Mouse (Mus musculus) intestine, postnatal 0 days (tissue): ENCODE results near the gene Stambpl1. TPM values are rescaled to one million over a fixed set of nuclear protein-coding genes. Genes with fewer than 3 reads are reported as not detected.

Experiments
- ATAC-seq: fragments of 200-750 bp; cut with Nextera tagmentation; 2 replicates; pipeline ENCODE4 v1.8.0; 2017; ENCODE audit warnings: mild to moderate bottlenecking, moderate TSS enrichment, moderate library complexity
- H3K27ac ChIP-seq: fragments of 300-500 bp; sonication (generic); 2 replicates; pipeline ENCODE4 v1.5.1; 2014; ENCODE audit warnings: mild to moderate bottlenecking, low read depth, low read length, moderate library complexity
- H3K27me3 ChIP-seq: fragments of 300-500 bp; sonication (generic); replicated peaks from 2 replicates; pipeline ENCODE4 v1.6.1; 2014; ENCODE audit warnings: low read length, mixed read lengths; ENCODE audit not compliant: control insufficient read depth, insufficient read depth
- H3K36me3 ChIP-seq: fragments of 300-500 bp; sonication (generic); 2 replicates; pipeline ENCODE4 v1.6.1; 2014; ENCODE audit warnings: mild to moderate bottlenecking, moderate library complexity; ENCODE audit not compliant: control insufficient read depth, insufficient read depth
- H3K4me1 ChIP-seq: fragments of 300-500 bp; sonication (generic); replicated peaks from 2 replicates; pipeline ENCODE4 v1.6.1; 2014; ENCODE audit warnings: antibody characterized with exemption, low read length, mixed read lengths; ENCODE audit not compliant: control insufficient read depth, insufficient read depth
- H3K4me2 ChIP-seq: fragments of 300-500 bp; sonication (generic); replicated peaks from 2 replicates; pipeline ENCODE4 v1.6.1; 2014; ENCODE audit warnings: low read depth, mild to moderate bottlenecking, moderate library complexity
- H3K4me3 ChIP-seq: fragments of 300-500 bp; sonication (generic); 2 replicates; pipeline ENCODE4 v1.5.1; 2014; ENCODE audit warnings: low read depth, low read length
- H3K9ac ChIP-seq: fragments of 300-500 bp; sonication (generic); 2 replicates; pipeline ENCODE4 v1.6.1; 2014; ENCODE audit warnings: mild to moderate bottlenecking, low read depth, low read length
- H3K9me3 ChIP-seq: fragments of 300-500 bp; sonication (generic); 2 replicates; pipeline ENCODE4 v1.6.1; 2016; ENCODE audit warnings: mixed run types; ENCODE audit not compliant: control insufficient read depth
- CTCF ChIP-seq: sonication (generic); IDR thresholded peaks from 2 replicates; pipeline ENCODE4 v1.5.1; 2016; ENCODE audit warnings: low read depth, mild to moderate bottlenecking, control low read depth, antibody characterized with exemption, moderate library complexity
- WGBS: fragments of 180-500 bp; shearing (Covaris S2); extraction: QIAGEN DNeasy Blood & Tissue Kit; methylation state at CpG from one replicate; pipeline ENCODE4 v1.1.7; 2014; 5-methylcytosine and 5-hydroxymethylcytosine counted together
- polyA plus RNA-seq: library from polyadenylated mRNA; unstranded; fragments of >200 nt; fragmentation: Nextera tagmentation; extraction: Ambion mirVana; gene quantifications from 2 replicates; pipeline ENCODE4 v1.2.1, GENCODE M21; 2015

Gene Stambpl1
- polyA plus RNA-seq, 1 experiment from 2014 or later, result 14.8 TPM

- no peaks in the 10 kb centered on the region for H3K27me3 ChIP-seq
- H3K9ac ChIP-seq, result no peak overlapping the region
- 68% methylated on average over 2 of the region's 2 CpGs for WGBS
- no peaks in the 10 kb centered on the region for H3K4me1 ChIP-seq
- H3K4me2 ChIP-seq, result no peak overlapping the region
- no peak for TF ChIP-seq CTCF
- no peak for ATAC-seq
- no peaks in the 10 kb centered on the region for H3K9me3 ChIP-seq
- no peak overlapping the region for H3K4me3 ChIP-seq
- H3K36me3 ChIP-seq, result no peaks in the 10 kb centered on the region
- H3K27ac ChIP-seq, result no peak overlapping the region
Measured at GRCm38 (mm10) chr19:34180316-34180715, 11.7 kb upstream of the Stambpl1 start.

DNA sequence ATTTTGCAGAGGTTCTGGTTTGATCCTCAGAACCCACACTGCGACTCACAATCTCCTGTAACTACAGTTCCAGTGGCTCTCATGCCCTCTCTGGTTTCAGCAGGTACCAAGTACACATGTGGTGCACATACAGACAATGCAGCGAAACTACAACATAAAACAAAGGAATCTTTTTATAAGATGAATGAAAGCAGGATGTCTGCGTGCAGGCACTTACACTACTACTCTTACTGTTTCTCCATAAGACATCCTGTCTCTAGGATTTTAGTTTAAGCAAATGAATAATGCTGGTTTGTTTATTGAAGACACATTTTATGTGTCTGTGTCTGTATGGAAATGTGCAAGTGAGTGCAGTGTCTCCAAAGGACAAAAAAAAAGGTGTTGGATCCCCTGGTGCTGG is 10.8 kb upstream of the Stambpl1 start:
- no peak for ATAC-seq
- H3K27ac ChIP-seq, result no peak overlapping the region
- no peaks in the 10 kb centered on the region for H3K9me3 ChIP-seq
- no peak overlapping the region for H3K9ac ChIP-seq
- no peak for TF ChIP-seq CTCF
- 88% methylated on average over 3 of the region's 3 CpGs for WGBS
- no peaks in the 10 kb centered on the region for H3K4me1 ChIP-seq
- H3K36me3 ChIP-seq, result no peaks in the 10 kb centered on the region
- no peaks in the 10 kb centered on the region for H3K27me3 ChIP-seq
- no peak overlapping the region for H3K4me2 ChIP-seq
- H3K4me3 ChIP-seq, result no peak overlapping the region

GRCm38 (mm10) chr19:34182490-34182889 is 9.5 kb upstream of the Stambpl1 start:
- Histone ChIP-seq H3K36me3 (no peaks in the 10 kb centered on the region), H3K27me3 (no peaks in the 10 kb centered on the region), H3K4me2 (no peak overlapping the region), H3K9me3 (no peaks in the 10 kb centered on the region), H3K27ac (no peak overlapping the region), H3K4me1 (no peaks in the 10 kb centered on the region), H3K4me3 (no peak overlapping the region), H3K9ac (no peak overlapping the region)
- 74% methylated on average over 5 of the region's 5 CpGs for WGBS
- TF ChIP-seq CTCF, result no peak
- no peak for ATAC-seq

- no peak overlapping the region for H3K4me3 ChIP-seq
- H3K27ac ChIP-seq, result no peak overlapping the region
- no peaks in the 10 kb centered on the region for H3K9me3 ChIP-seq
- no peaks in the 10 kb centered on the region for H3K36me3 ChIP-seq
- no peak overlapping the region for H3K4me2 ChIP-seq
- H3K9ac ChIP-seq, result no peak overlapping the region
- H3K27me3 ChIP-seq, result no peaks in the 10 kb centered on the region
- whole genome bisulfite sequencing, result 90% methylated on average over 4 of the region's 4 CpGs
- ATAC-seq, result no peak
- no peaks in the 10 kb centered on the region for H3K4me1 ChIP-seq
- TF ChIP-seq CTCF, result no peak
Measured at GRCm38 (mm10) chr19:34186845-34187244, 5.2 kb upstream of the Stambpl1 start.

DNA sequence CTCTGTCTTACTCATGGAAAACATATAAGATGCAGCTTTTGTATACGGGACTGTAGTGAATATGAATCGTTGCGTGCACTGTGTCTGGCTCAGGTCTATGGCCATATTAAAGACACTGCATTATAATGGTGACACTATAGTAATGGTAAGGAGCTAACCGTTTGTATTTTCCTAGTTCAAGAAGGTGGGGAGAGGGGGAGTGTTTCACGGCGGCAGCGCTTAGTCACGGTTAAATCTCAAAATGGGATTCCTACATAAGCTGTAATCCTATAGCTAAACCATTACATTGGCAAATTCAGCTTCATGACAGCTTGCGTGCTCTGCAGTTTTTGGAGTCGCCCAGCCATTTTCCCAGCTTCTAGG is 403 bp upstream of the Stambpl1 start:
- Histone ChIP-seq H3K27me3 (no peaks in the 10 kb centered on the region), H3K4me2 (peak overlapping the region; percentile 87), H3K36me3 (no peaks in the 10 kb centered on the region), H3K27ac (0 out of 2 replicates have a peak overlapping the region, but pooled peaks have one; percentile 90), H3K9me3 (no peaks in the 10 kb centered on the region), H3K4me3 (peak overlapping the region; percentile 75), H3K4me1 (no peaks in the 10 kb centered on the region), H3K9ac (0 out of 2 replicates have a peak overlapping the region, but pooled peaks have one; percentile 77)
- TF ChIP-seq CTCF, result no peak
- ATAC-seq, result no peak
- 36% methylated on average over 10 of the region's 10 CpGs for WGBS

DNA sequence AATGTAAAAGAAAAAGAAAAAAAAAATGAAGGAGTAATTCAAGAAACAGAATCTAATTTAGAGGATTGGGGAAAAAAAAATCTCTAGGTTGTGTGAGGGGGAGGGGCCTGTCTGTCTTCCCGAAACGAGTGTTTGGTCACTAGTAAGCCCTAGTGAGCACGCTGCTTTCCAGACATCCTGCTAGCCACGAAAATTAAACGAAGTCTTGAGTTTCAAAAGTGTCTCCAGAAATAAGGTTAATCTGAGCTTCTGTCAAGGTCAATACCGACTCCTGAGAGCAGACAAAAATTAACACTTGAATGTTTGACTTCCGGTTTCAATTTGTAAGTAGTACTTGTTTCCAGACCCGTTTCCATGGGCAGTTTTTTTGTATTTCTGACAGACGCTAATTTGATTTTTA is 1.1 kb downstream of the Stambpl1 start:
- Histone ChIP-seq H3K4me3 (peak overlapping the region; percentile 75), H3K9me3 (no peaks in the 10 kb centered on the region), H3K36me3 (no peaks in the 10 kb centered on the region), H3K4me1 (no peaks in the 10 kb centered on the region), H3K27me3 (no peaks in the 10 kb centered on the region), H3K27ac (peak overlapping the region; percentile 90), H3K4me2 (peak overlapping the region; percentile 87), H3K9ac (peak overlapping the region; percentile 77)
- WGBS, result 1% methylated on average over 9 of the region's 9 CpGs
- no peak for ATAC-seq
- no peak for TF ChIP-seq CTCF

DNA sequence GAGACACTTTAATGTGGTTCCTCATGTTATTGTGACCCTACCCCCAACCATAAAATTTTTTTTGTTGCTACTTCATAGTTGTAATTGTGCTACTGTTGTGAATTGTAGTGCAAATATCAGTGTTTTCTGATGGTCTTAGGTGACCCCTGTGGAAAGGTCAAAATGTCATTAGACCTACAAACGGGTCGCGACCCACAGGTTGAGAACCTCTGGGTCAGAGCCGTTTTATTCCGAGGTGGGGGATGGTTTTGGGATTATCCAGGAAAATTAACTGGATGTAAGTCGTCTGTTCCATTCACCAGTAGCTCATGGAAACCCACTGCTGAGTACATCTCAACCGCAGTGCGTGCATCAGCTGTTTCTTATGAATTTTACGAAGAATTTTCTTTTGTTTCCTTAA is 1.7 kb downstream of the Stambpl1 start:
- peak overlapping the region; percentile 77 for H3K9ac ChIP-seq
- no peak overlapping the region for H3K27ac ChIP-seq
- WGBS, result 54% methylated on average over 9 of the region's 9 CpGs
- no peak for TF ChIP-seq CTCF
- no peaks in the 10 kb centered on the region for H3K36me3 ChIP-seq
- no peaks in the 10 kb centered on the region for H3K4me1 ChIP-seq
- no peak for ATAC-seq
- peak overlapping the region; percentile 87 for H3K4me2 ChIP-seq
- peak overlapping the region; percentile 75 for H3K4me3 ChIP-seq
- H3K27me3 ChIP-seq, result no peaks in the 10 kb centered on the region
- H3K9me3 ChIP-seq, result no peaks in the 10 kb centered on the region
